Mouse (Mus musculus): ENCODE data around the gene Dnajc5g.

- TF ChIP-seq CTCF (IDR thresholded peaks at IDR 0.05; ENCODE audit: low read depth, low read length), result no peak
- no peak for TF ChIP-seq POLR2A (IDR thresholded peaks at IDR 0.05; ENCODE audit: extremely low read depth, insufficient read depth, low read length)
Measured at GRCm38 (mm10) chr5:31136730-31137424, 30.8 kb downstream of the Dnajc5g start.

Measured in liver, adult 2 months (tissue).